Mouse (Mus musculus) CH12.LX (cell line): ENCODE measurements at regions not wholly inside any gene's neighbourhood (a gene's known extent, or its start where the extent isn't known, plus 50 kb on each side); places are given as distances from the start of the nearest gene placed in this dataset.

Source experiments
- CTCF ChIP-seq, 2 experiments: IDR thresholded peaks in 1 of 2; conservative IDR thresholded peaks in 1 of 2; 2 replicates each; pipeline ENCODE4 v1.5.1; 2011 to 2012; ENCODE audit warnings: low read depth in 2 of 2, low read length in 2 of 2, improper control_type of control experiment in 1 of 2, inconsistent platforms in 1 of 2, mild to moderate bottlenecking in 1 of 2, moderate library complexity in 1 of 2
- JUND ChIP-seq: conservative IDR thresholded peaks from 2 replicates; pipeline ENCODE4 v1.6.1; 2011; ENCODE audit warnings: low read depth, low read length, improper control_type of control experiment
- MAFK ChIP-seq: IDR thresholded peaks from 2 replicates; pipeline ENCODE4 v1.6.1; 2011; ENCODE audit warnings: low read length, improper control_type of control experiment; ENCODE audit not compliant: insufficient replicate concordance
- MAX ChIP-seq: IDR thresholded peaks from 2 replicates; pipeline ENCODE4 v1.6.1; 2011; ENCODE audit warnings: low read length, improper control_type of control experiment
- MEF2A ChIP-seq: IDR thresholded peaks from 2 replicates; pipeline ENCODE4 v1.6.1; 2014; ENCODE audit warnings: low read depth, mild to moderate bottlenecking, inconsistent platforms, low read length, improper control_type of control experiment, borderline replicate concordance
- MXI1 ChIP-seq: IDR thresholded peaks from 2 replicates; pipeline ENCODE4 v1.6.1; 2011; ENCODE audit warnings: mild to moderate bottlenecking, low read depth, low read length, improper control_type of control experiment
- NELFE ChIP-seq: IDR thresholded peaks from 2 replicates; pipeline ENCODE4 v1.6.1; 2011; ENCODE audit warnings: low read depth, low read length, improper control_type of control experiment
- POLR2A ChIP-seq: IDR thresholded peaks from 2 replicates; pipeline ENCODE4 v1.6.1; 2011; ENCODE audit warnings: low read depth, mild to moderate bottlenecking, improper control_type of control experiment, low read length
- UBTF ChIP-seq: IDR thresholded peaks from 2 replicates; pipeline ENCODE4 v1.6.1; 2012; ENCODE audit warnings: low read depth, mild to moderate bottlenecking, inconsistent platforms, low read length, improper control_type of control experiment, moderate library complexity
- ZC3H11A ChIP-seq: IDR thresholded peaks from 2 replicates; pipeline ENCODE4 v1.6.1; 2012; ENCODE audit warnings: low read depth, mild to moderate bottlenecking, inconsistent platforms, low read length, improper control_type of control experiment
- ZNF384 ChIP-seq: IDR thresholded peaks from 2 replicates; pipeline ENCODE4 v1.6.1; 2012; ENCODE audit warnings: low read depth, low read length, improper control_type of control experiment, inconsistent platforms

GRCm38 (mm10) chr9:113421121-113421520, 286.9 kb downstream of the Pdcd6ip start:
- no peak for TF ChIP-seq MAFK
- no peak for TF ChIP-seq CTCF (conservative IDR thresholded peaks at IDR 0.05 in 1 of 2, IDR thresholded peaks at IDR 0.05 in 1 of 2; ENCODE audit: low read depth in 2 of 2, low read length in 2 of 2)
- TF ChIP-seq MXI1, result no peak
- no peak for TF ChIP-seq NELFE
- TF ChIP-seq ZNF384, result no peak
- no peak for TF ChIP-seq MAX
- TF ChIP-seq UBTF, result no peak
- no peak for TF ChIP-seq ZC3H11A
- no peak for TF ChIP-seq JUND
- no peak for TF ChIP-seq POLR2A
- no peak for TF ChIP-seq MEF2A
